Mouse (Mus musculus) testis, postnatal 10 days (tissue): Measurements from ENCODE around the gene Abcc10.
A peak's percentile ranks its signal among the peaks of the same experiment; 100 is the strongest.

Experiments
- DNase-seq: peaks from one replicate; pipeline ENCODE4 v3.0.0; 2021; ENCODE audit warnings: low spot score

Abcc10 gene

DNA sequence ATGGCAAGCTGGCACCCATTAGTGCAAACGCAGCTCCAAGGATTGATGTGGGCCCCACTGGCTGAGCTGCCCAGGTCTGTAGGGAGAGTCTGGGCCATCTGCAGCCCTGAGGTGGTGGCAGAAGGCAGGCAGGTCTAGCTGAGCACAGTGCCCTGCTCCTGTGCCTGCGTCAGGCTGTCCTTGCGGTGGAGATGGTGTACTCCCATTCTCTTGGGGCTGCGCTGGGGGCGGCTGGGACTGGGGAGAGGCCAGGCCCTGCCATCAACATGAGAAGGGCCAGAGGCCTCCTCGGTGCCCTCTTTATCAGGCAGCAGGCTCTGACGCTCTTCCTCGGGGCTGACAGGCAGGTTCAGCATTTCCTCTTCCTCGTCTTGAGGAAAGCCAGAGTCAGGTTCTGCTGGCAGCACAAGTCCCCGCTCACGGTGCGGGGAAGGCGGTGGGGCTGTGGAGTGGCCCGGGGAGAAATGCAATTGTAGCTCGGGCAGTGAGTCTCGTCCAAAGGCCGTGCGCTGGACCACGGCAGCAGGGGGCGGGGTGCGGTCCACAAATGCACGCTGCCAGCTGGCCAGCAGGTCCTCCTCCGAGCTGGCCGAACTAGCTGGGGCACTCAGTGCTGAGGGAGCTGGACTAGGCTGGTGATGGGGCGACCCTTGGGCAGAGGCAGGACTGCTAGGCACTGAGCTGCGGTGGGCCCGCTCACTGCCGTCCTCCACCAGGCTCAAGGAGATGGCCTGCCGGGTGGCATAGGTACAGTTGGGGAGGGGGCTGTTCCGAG is 69.7 kb downstream of the Abcc10 start:
- no peak for DNase-seq

- DNase-seq, result no peak
Observed at GRCm38 (mm10) chr17:46255147-46255546, 73.0 kb downstream of the Abcc10 start.

DNA sequence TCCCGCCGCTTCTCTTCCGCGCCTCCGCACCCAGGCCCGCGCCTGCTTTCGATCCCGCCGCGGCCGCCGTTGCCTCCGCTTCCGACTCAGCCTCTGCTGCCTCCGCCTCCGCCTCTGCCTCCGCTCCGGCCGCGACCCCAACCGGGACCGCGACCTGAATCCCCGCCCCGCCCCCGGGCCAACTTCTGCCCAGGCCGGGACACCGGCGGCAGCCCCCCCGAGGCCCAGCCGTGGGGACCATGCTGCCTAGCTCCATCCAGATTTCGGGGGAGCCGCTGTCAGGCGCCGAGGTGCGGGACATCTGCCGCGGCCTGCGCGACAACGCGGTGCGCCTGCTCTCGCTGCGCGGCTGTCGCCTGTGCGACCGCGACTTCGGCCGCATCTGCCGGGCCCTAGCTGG is 74.0 kb downstream of the Abcc10 start:
- peak; percentile 75 for DNase-seq

DNA sequence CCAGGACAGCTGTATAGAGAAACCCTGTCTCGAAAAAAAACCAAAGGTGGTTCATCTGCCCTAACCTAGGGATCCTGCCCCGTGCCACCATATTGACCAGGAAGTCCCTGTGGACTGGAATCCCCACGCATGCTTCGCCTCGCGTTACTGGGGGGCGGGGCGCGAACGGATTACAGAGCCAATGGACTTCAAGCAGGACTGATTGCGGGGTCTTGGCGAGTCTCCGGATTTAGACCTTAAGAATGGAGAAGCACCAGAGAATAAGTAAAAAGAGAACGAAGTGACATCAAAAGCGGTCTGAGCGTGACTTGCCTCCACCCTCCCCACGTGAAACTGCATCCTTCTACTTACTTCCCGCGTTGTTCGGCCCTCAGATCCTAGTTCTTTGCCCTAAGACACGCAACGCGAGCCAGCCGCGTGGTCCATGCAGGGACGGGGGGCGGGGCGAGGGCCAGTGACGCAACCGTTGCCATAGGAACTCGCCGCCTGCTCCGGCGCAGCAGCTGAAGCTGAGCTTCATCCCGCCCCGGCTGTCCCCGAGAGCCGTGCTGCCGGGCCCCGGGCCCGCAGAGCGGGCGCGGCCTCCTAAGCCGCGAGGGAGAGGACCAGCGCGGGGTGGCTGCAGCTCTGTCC is 74.6 kb downstream of the Abcc10 start, which contains the start of gene Lrrc73:
TSS of gene Lrrc73 (plus strand) at position 80 of the 633 bp plus-strand sequence.
- DNase-seq, result peak; percentile 97
